Mouse (Mus musculus): Measurements from ENCODE around the gene Dmd.
"Not testable (repeated sequence)": the region's sequence is repeated elsewhere in the genome, so short reads cannot be mapped to it uniquely, and the experiment has no call there.

Dmd gene

GRCm38 (mm10) chrX:82948630-82949029 is at the start of gene Dmd:
TSS of gene Dmd (plus strand) at chrX:82948870.
- ATAC-seq (ENCODE audit: low TSS enrichment): no peak

- no peak for ATAC-seq (ENCODE audit: low TSS enrichment)
Observed at GRCm38 (mm10) chrX:82901515-82901914, 47.2 kb upstream of the Dmd start.

GRCm38 (mm10) chrX:82987683-82988082 is 39.0 kb downstream of the Dmd start:
- ATAC-seq (ENCODE audit: low TSS enrichment): no peak

GRCm38 (mm10) chrX:83050190-83050589 is 101.5 kb downstream of the Dmd start:
- ATAC-seq (ENCODE audit: low TSS enrichment): no peak

- ATAC-seq (ENCODE audit: low TSS enrichment): no peak
Observed at GRCm38 (mm10) chrX:83116171-83116876, 167.7 kb downstream of the Dmd start.

GRCm38 (mm10) chrX:83117198-83117597 is 168.5 kb downstream of the Dmd start:
- no peak for ATAC-seq (ENCODE audit: low TSS enrichment)

- ATAC-seq (ENCODE audit: low TSS enrichment): peak; percentile 79
Observed at GRCm38 (mm10) chrX:83220563-83220962, 271.9 kb downstream of the Dmd start.

GRCm38 (mm10) chrX:83221050-83221449 is 272.4 kb downstream of the Dmd start:
- ATAC-seq (ENCODE audit: low TSS enrichment): peak; percentile 85

GRCm38 (mm10) chrX:83487598-83487997 is 538.9 kb downstream of the Dmd start, which contains the start of gene Tsga8:
TSS of gene Tsga8 (minus strand) at chrX:83487924.
- ATAC-seq (ENCODE audit: low TSS enrichment): no peak

- ATAC-seq (ENCODE audit: low TSS enrichment): no peak
Observed at GRCm38 (mm10) chrX:83674998-83675397, 726.3 kb downstream of the Dmd start.

- peak; percentile 99 for ATAC-seq (ENCODE audit: low TSS enrichment)
Observed at GRCm38 (mm10) chrX:83686547-83686946, 737.9 kb downstream of the Dmd start.

GRCm38 (mm10) chrX:83740533-83740932 is 791.9 kb downstream of the Dmd start:
- no peak for ATAC-seq (ENCODE audit: low TSS enrichment)

GRCm38 (mm10) chrX:83746301-83747008 is 797.8 kb downstream of the Dmd start:
- ATAC-seq (ENCODE audit: low TSS enrichment): no peak

GRCm38 (mm10) chrX:83787406-83787805 is 838.7 kb downstream of the Dmd start:
- no peak for ATAC-seq (ENCODE audit: low TSS enrichment)

- not testable (repeated sequence) for ATAC-seq (ENCODE audit: low TSS enrichment)
Observed at GRCm38 (mm10) chrX:83867469-83867868, 918.8 kb downstream of the Dmd start.

- not testable (repeated sequence) for ATAC-seq (ENCODE audit: low TSS enrichment)
Observed at GRCm38 (mm10) chrX:83875389-83875788, 926.7 kb downstream of the Dmd start.

GRCm38 (mm10) chrX:83975895-83976294 is 1027.2 kb downstream of the Dmd start:
- ATAC-seq (ENCODE audit: low TSS enrichment): no peak

- no peak for ATAC-seq (ENCODE audit: low TSS enrichment)
Observed at GRCm38 (mm10) chrX:84001294-84001693, 1052.6 kb downstream of the Dmd start.

- ATAC-seq (ENCODE audit: low TSS enrichment): not testable (repeated sequence)
Observed at GRCm38 (mm10) chrX:84062431-84062830, 1113.8 kb downstream of the Dmd start.

- no peak for ATAC-seq (ENCODE audit: low TSS enrichment)
Observed at GRCm38 (mm10) chrX:84165872-84166271, 1217.2 kb downstream of the Dmd start.

- ATAC-seq (ENCODE audit: low TSS enrichment): no peak
Observed at GRCm38 (mm10) chrX:84241297-84241859, 1292.7 kb downstream of the Dmd start.

GRCm38 (mm10) chrX:84330593-84330992 is 1381.9 kb downstream of the Dmd start:
- ATAC-seq (ENCODE audit: low TSS enrichment): no peak

GRCm38 (mm10) chrX:84332177-84332576 is 1383.5 kb downstream of the Dmd start:
- ATAC-seq (ENCODE audit: low TSS enrichment): no peak

Measured in frontal cortex, adult (tissue).